Mouse (Mus musculus): ENCODE data around the gene Anapc11. TPM values are rescaled to one million over a fixed set of nuclear protein-coding genes. Genes with fewer than 3 reads are reported as not detected.
A peak's percentile ranks its signal among the peaks of the same experiment; 100 is the strongest.

The Anapc11 gene
- polyA plus RNA-seq, 1 experiment = 97.9 TPM

- H3K36me3 ChIP-seq (ENCODE audit: control insufficient read depth, insufficient read depth, low read length) = peaks cover 41% of the 10 kb centered on the region
- no peaks in the 10 kb centered on the region for H3K27me3 ChIP-seq (ENCODE audit: control insufficient read depth, insufficient read depth, low read length)
- H3K4me1 ChIP-seq (ENCODE audit: control insufficient read depth, insufficient read depth, insufficient read length, low read length) = peaks cover 37% of the 10 kb centered on the region
- no peak overlapping the region for H3K4me3 ChIP-seq (ENCODE audit: low read depth, low read length)
- no peak for TF ChIP-seq POLR2A (IDR thresholded peaks at IDR 0.05; ENCODE audit: low read depth, low read length)
- no peak for TF ChIP-seq CTCF (IDR thresholded peaks at IDR 0.05; ENCODE audit: extremely low read depth, insufficient read length, insufficient replicate concordance, low read depth, low read length)
- H3K27ac ChIP-seq (ENCODE audit: insufficient read depth, low read depth, low read length) = no peak overlapping the region
- WGBS = 89% methylated on average over 2 of the region's 2 CpGs
Observed at GRCm38 (mm10) chr11:120575046-120575445, 23.2 kb upstream of the Anapc11 start.

DNA sequence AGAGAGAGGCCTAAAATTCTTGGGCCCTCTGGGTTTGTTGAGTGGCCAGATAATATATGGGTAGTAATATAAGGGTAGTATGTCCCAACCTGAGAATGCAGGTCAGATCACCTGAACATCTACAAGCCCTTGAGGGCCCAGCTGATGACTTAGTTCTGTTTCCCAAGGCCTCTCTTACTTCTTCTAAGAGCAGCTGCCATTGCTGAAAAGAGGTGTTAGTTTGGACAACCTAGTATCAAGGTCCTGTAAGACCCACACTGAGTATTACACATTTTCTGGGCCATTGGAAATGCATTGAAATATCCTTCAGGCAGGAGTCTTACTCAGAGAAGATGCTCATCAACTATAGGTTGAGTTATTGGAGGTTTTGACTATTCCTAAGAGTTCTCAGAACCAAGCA is 22.3 kb upstream of the Anapc11 start:
- Histone ChIP-seq H3K4me1 (ENCODE audit: control insufficient read depth, insufficient read depth, insufficient read length, low read length) (peaks cover 35% of the 10 kb centered on the region), H3K4me3 (ENCODE audit: low read depth, low read length) (no peak overlapping the region), H3K27me3 (ENCODE audit: control insufficient read depth, insufficient read depth, low read length) (no peaks in the 10 kb centered on the region), H3K27ac (ENCODE audit: insufficient read depth, low read depth, low read length) (peak overlapping the region; percentile 94), H3K36me3 (ENCODE audit: control insufficient read depth, insufficient read depth, low read length) (peaks cover 32% of the 10 kb centered on the region)
- TF ChIP-seq CTCF (IDR thresholded peaks at IDR 0.05; ENCODE audit: extremely low read depth, insufficient read length, insufficient replicate concordance, low read depth, low read length) (no peak), POLR2A (IDR thresholded peaks at IDR 0.05; ENCODE audit: low read depth, low read length) (no peak)

GRCm38 (mm10) chr11:120576365-120576981 is 21.7 kb upstream of the Anapc11 start:
- peaks cover 35% of the 10 kb centered on the region for H3K4me1 ChIP-seq (ENCODE audit: control insufficient read depth, insufficient read depth, insufficient read length, low read length)
- TF ChIP-seq CTCF (IDR thresholded peaks at IDR 0.05; ENCODE audit: extremely low read depth, insufficient read length, insufficient replicate concordance, low read depth, low read length) = no peak
- peak; percentile 72; the same call in 1 of the 2 replicates for TF ChIP-seq POLR2A (IDR thresholded peaks at IDR 0.05; ENCODE audit: low read depth, low read length)
- H3K36me3 ChIP-seq (ENCODE audit: control insufficient read depth, insufficient read depth, low read length) = peaks cover 27% of the 10 kb centered on the region
- no peak overlapping the region; the same call in 1 of the 2 replicates for H3K4me3 ChIP-seq (ENCODE audit: low read depth, low read length)
- peak overlapping the region; percentile 94 for H3K27ac ChIP-seq (ENCODE audit: insufficient read depth, low read depth, low read length)
- no peaks in the 10 kb centered on the region for H3K27me3 ChIP-seq (ENCODE audit: control insufficient read depth, insufficient read depth, low read length)
- 53% methylated on average over 3 of the region's 3 CpGs for WGBS

DNA sequence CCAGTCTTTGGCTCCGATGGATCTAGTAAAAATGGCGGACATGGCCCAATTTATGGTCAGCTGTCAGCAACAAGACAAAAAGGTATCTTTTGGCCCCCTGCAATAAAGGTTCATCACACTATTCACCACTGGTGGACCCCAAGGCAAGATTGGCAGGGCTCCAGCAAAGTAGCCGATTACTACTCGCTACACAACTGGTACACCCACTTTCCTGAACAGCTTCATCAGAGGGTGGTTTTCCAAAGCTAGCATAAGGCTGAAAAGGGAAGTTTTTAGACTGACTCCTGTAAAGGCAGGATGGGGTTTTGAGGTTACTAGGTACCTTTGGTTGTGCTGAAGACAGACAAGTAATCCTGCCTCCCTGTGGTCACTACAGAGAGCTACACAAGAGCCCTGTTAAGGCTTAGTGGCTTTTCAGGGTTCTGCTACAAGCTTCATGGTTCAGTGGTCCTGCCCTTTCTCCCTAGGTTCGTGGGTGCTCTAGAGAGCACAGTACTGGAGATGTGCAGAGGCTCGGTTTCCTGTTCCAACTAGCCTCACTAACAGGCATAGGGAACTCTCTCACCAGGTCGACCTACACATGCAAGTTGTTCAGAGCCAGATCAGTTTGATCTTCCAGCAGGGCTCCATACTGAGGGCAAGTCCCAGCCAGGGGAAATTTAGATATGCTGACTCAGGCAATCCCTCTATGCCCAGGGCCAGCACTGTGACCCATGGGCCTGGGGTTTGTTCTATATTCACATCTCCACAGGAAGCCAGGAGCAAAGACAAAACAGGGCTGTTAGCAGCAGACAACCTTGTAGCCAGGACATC is 20.8 kb upstream of the Anapc11 start:
- peak overlapping the region; percentile 93 for H3K27ac ChIP-seq (ENCODE audit: insufficient read depth, low read depth, low read length)
- H3K27me3 ChIP-seq (ENCODE audit: control insufficient read depth, insufficient read depth, low read length) = no peaks in the 10 kb centered on the region
- TF ChIP-seq POLR2A (IDR thresholded peaks at IDR 0.05; ENCODE audit: low read depth, low read length) (0 out of 2 replicates have a peak, but pooled peaks have one; percentile 8), CTCF (IDR thresholded peaks at IDR 0.05; ENCODE audit: extremely low read depth, insufficient read length, insufficient replicate concordance, low read depth, low read length) (no peak)
- peaks cover 26% of the 10 kb centered on the region for H3K36me3 ChIP-seq (ENCODE audit: control insufficient read depth, insufficient read depth, low read length)
- 46% methylated on average over 7 of the region's 7 CpGs for WGBS
- peak overlapping the region; percentile 35 for H3K4me3 ChIP-seq (ENCODE audit: low read depth, low read length)
- H3K4me1 ChIP-seq (ENCODE audit: control insufficient read depth, insufficient read depth, insufficient read length, low read length) = peaks cover 41% of the 10 kb centered on the region

GRCm38 (mm10) chr11:120578024-120578693 is 20.1 kb upstream of the Anapc11 start:
- Histone ChIP-seq H3K4me3 (ENCODE audit: low read depth, low read length) (no peak overlapping the region), H3K27ac (ENCODE audit: insufficient read depth, low read depth, low read length) (peak overlapping the region; percentile 93), H3K4me1 (ENCODE audit: control insufficient read depth, insufficient read depth, insufficient read length, low read length) (peaks cover 41% of the 10 kb centered on the region), H3K27me3 (ENCODE audit: control insufficient read depth, insufficient read depth, low read length) (no peaks in the 10 kb centered on the region), H3K36me3 (ENCODE audit: control insufficient read depth, insufficient read depth, low read length) (peaks cover 26% of the 10 kb centered on the region)
- no peak for TF ChIP-seq CTCF (IDR thresholded peaks at IDR 0.05; ENCODE audit: extremely low read depth, insufficient read length, insufficient replicate concordance, low read depth, low read length)
- no peak for TF ChIP-seq POLR2A (IDR thresholded peaks at IDR 0.05; ENCODE audit: low read depth, low read length)
- 63% methylated on average over 10 of the region's 10 CpGs for WGBS

- TF ChIP-seq CTCF (IDR thresholded peaks at IDR 0.05; ENCODE audit: extremely low read depth, insufficient read length, insufficient replicate concordance, low read depth, low read length) = no peak
- TF ChIP-seq POLR2A (IDR thresholded peaks at IDR 0.05; ENCODE audit: low read depth, low read length) = no peak
- peaks cover 41% of the 10 kb centered on the region for H3K4me1 ChIP-seq (ENCODE audit: control insufficient read depth, insufficient read depth, insufficient read length, low read length)
- no peaks in the 10 kb centered on the region for H3K27me3 ChIP-seq (ENCODE audit: control insufficient read depth, insufficient read depth, low read length)
- no peak overlapping the region for H3K4me3 ChIP-seq (ENCODE audit: low read depth, low read length)
- H3K27ac ChIP-seq (ENCODE audit: insufficient read depth, low read depth, low read length) = no peak overlapping the region
- WGBS = 92% methylated on average over 11 of the region's 11 CpGs
- H3K36me3 ChIP-seq (ENCODE audit: control insufficient read depth, insufficient read depth, low read length) = peaks cover 26% of the 10 kb centered on the region
Observed at GRCm38 (mm10) chr11:120578694-120579243, 19.5 kb upstream of the Anapc11 start.

Data from small intestine, adult 2 months (tissue).